In genomic region chr9:25521825-25522224, GRCm38 (mm10) we compare ENCODE assay signal across 18 mouse cellular contexts.
"Had no signal": no experiment of that assay in that cellular context is flagged by ENCODE, and none has a peak within 500 bp of the region (broad histone marks: within the 10 kb centered on the region; RNA-seq: fewer than 3 reads in every experiment).

No protein-coding gene starts in this region.

- H3K9me3 ChIP-seq: limb, embryonic 10.5 days; limb, embryonic 13.5 days; liver, embryonic 12.5 days; liver, embryonic 15.5 days; lung, embryonic 15.5 days; midbrain, embryonic 12.5 days; midbrain, embryonic 15.5 days had no signal

- H3K27me3 ChIP-seq: limb, embryonic 13.5 days; liver, embryonic 12.5 days; liver, embryonic 15.5 days; lung, embryonic 15.5 days; midbrain, embryonic 12.5 days; midbrain, embryonic 15.5 days had no signal

- H3K4me3 ChIP-seq: layer of hippocampus, adult 2 months; limb, embryonic 10.5 days; limb, embryonic 13.5 days; liver, embryonic 12.5 days; liver, embryonic 15.5 days; lung, embryonic 15.5 days; midbrain, embryonic 12.5 days; midbrain, embryonic 15.5 days had no signal

- DNase-seq: kidney, adult 11 months; kidney, adult 8-10 months; kidney, postnatal 25 days; layer of hippocampus, adult 9-11 months; liver; lung, adult 18-20 months; lung, postnatal 10 days; lung, postnatal 36 days; thymus, postnatal 14 days had no signal

- H3K36me3 ChIP-seq: limb, embryonic 10.5 days; limb, embryonic 13.5 days; liver, embryonic 12.5 days; liver, embryonic 15.5 days; lung, embryonic 15.5 days; midbrain, embryonic 12.5 days; midbrain, embryonic 15.5 days had no signal

- ATAC-seq: liver, embryonic 12.5 days; midbrain, embryonic 15.5 days had no signal

- H3K9ac ChIP-seq: limb, embryonic 13.5 days; liver, embryonic 12.5 days; liver, embryonic 15.5 days; lung, embryonic 15.5 days; midbrain, embryonic 12.5 days; midbrain, embryonic 15.5 days had no signal

- H3K4me1 ChIP-seq: liver, embryonic 12.5 days had no signal

- H3K4me2 ChIP-seq: limb, embryonic 13.5 days; liver, embryonic 12.5 days; liver, embryonic 15.5 days; lung, embryonic 15.5 days; midbrain, embryonic 12.5 days; midbrain, embryonic 15.5 days had no signal

- H3K27ac ChIP-seq: kidney, postnatal 0 days; layer of hippocampus, adult 2 months; limb, embryonic 13.5 days; liver, embryonic 12.5 days; liver, embryonic 15.5 days; lung, embryonic 15.5 days; midbrain, embryonic 12.5 days; midbrain, embryonic 15.5 days had no signal
